Mouse (Mus musculus) R1 (cell line): ENCODE results near the gene Cdc42se1.
A peak's percentile ranks its signal among the peaks of the same experiment; 100 is the strongest.
"Not testable (repeated sequence)": the region's sequence is repeated elsewhere in the genome, so short reads cannot be mapped to it uniquely, and the experiment has no call there.

Source experiments
- DNase-seq: peaks from one replicate; pipeline ENCODE4 v3.0.0-alpha.2; 2018; ENCODE audit warnings: low read depth, low spot score

Cdc42se1 gene

GRCm38 (mm10) chr3:95228148-95228893 is at the start of gene Cdc42se1:
Gene Cdc42se1 (plus strand): TSS chr3:95228732.
- peak; percentile 94 for DNase-seq

- DNase-seq: no peak
These were observed 49.6 kb upstream of the Cdc42se1 start for GRCm38 (mm10) chr3:95178948-95179347.

GRCm38 (mm10) chr3:95179890-95180289 is 48.6 kb upstream of the Cdc42se1 start:
- no peak for DNase-seq

- no peak for DNase-seq
These were observed 46.7 kb upstream of the Cdc42se1 start for GRCm38 (mm10) chr3:95181841-95182240.

GRCm38 (mm10) chr3:95184796-95185577 is 43.5 kb upstream of the Cdc42se1 start:
- DNase-seq: no peak

- no peak for DNase-seq
These were observed 42.4 kb upstream of the Cdc42se1 start for GRCm38 (mm10) chr3:95186100-95186499.

GRCm38 (mm10) chr3:95186888-95187287 is 41.6 kb upstream of the Cdc42se1 start:
- no peak for DNase-seq

- DNase-seq: no peak
These were observed 33.8 kb upstream of the Cdc42se1 start for GRCm38 (mm10) chr3:95194721-95195135.

- DNase-seq: no peak
These were observed 32.8 kb upstream of the Cdc42se1 start for GRCm38 (mm10) chr3:95195772-95196171.

- DNase-seq: no peak
These were observed 29.4 kb upstream of the Cdc42se1 start for GRCm38 (mm10) chr3:95199101-95199500.

- DNase-seq: no peak
These were observed 28.4 kb upstream of the Cdc42se1 start for GRCm38 (mm10) chr3:95200132-95200531.

GRCm38 (mm10) chr3:95200562-95200961 is 28.0 kb upstream of the Cdc42se1 start:
- DNase-seq: no peak

GRCm38 (mm10) chr3:95203880-95204279 is 24.7 kb upstream of the Cdc42se1 start:
- DNase-seq: no peak

GRCm38 (mm10) chr3:95208286-95208685 is 20.2 kb upstream of the Cdc42se1 start:
- no peak for DNase-seq

- no peak for DNase-seq
These were observed 17.9 kb upstream of the Cdc42se1 start for GRCm38 (mm10) chr3:95210585-95210984.

- DNase-seq: not testable (repeated sequence)
These were observed 15.5 kb upstream of the Cdc42se1 start for GRCm38 (mm10) chr3:95212889-95213608.

- DNase-seq: no peak
These were observed 14.9 kb upstream of the Cdc42se1 start for GRCm38 (mm10) chr3:95213609-95213975.

GRCm38 (mm10) chr3:95216655-95217254 is 11.8 kb upstream of the Cdc42se1 start:
- no peak for DNase-seq

- DNase-seq: peak; percentile 98
These were observed 11.0 kb upstream of the Cdc42se1 start, which contains the start of gene Gabpb2 for GRCm38 (mm10) chr3:95217255-95218134. Gene Gabpb2 (minus strand): TSS chr3:95217916.

- DNase-seq: peak; percentile 81
These were observed 9.9 kb upstream of the Cdc42se1 start for GRCm38 (mm10) chr3:95218466-95219137.
